ENCODE assay signal across 28 mouse cellular contexts in genomic region chr11:23372490-23372889, GRCm38 (mm10).
"Had no signal": no experiment of that assay in that cellular context is flagged by ENCODE, and none has a peak within 500 bp of the region (broad histone marks: within the 10 kb centered on the region; RNA-seq: fewer than 3 reads in every experiment).

No protein-coding gene starts in this region.

- H3K4me3 ChIP-seq: embryonic facial prominence, embryonic 10.5 days; embryonic facial prominence, embryonic 12.5 days; embryonic facial prominence, embryonic 13.5 days; embryonic facial prominence, embryonic 15.5 days; erythroblast, embryonic 14.5 days; forebrain, embryonic 10.5 days; forebrain, embryonic 12.5 days; forebrain, embryonic 13.5 days; forebrain, embryonic 15.5 days; gastrocnemius, adult 2 months; heart, adult 2 months had no signal

- H3K9me3 ChIP-seq: embryonic facial prominence, embryonic 10.5 days; embryonic facial prominence, embryonic 12.5 days; embryonic facial prominence, embryonic 13.5 days; embryonic facial prominence, embryonic 15.5 days; forebrain, embryonic 10.5 days; forebrain, embryonic 12.5 days; forebrain, embryonic 13.5 days; forebrain, embryonic 15.5 days had no signal

- H3K27ac ChIP-seq: embryonic facial prominence, embryonic 10.5 days; embryonic facial prominence, embryonic 12.5 days; embryonic facial prominence, embryonic 13.5 days; embryonic facial prominence, embryonic 15.5 days; forebrain, embryonic 10.5 days; forebrain, embryonic 12.5 days; forebrain, embryonic 13.5 days; forebrain, embryonic 15.5 days; gastrocnemius, adult 2 months; heart, adult 2 months had no signal

- H3K4me2 ChIP-seq: embryonic facial prominence, embryonic 12.5 days; embryonic facial prominence, embryonic 13.5 days; embryonic facial prominence, embryonic 15.5 days; forebrain, embryonic 12.5 days; forebrain, embryonic 13.5 days; forebrain, embryonic 15.5 days had no signal

- DNase-seq: cerebellum, adult 8-10 months; cerebellum, adult 9-10 months; cerebellum, adult 9-11 months; cerebellum, postnatal 10 days; cerebellum, postnatal 14 days; cerebellum, postnatal 25 days; cerebellum, postnatal 36 days; embryo, embryonic 11 days; forebrain, postnatal 0 days; gastrocnemius, adult 2 months; gastrocnemius, postnatal 10 days; gastrocnemius, postnatal 14 days; gastrocnemius, postnatal 25 days; gastrocnemius, postnatal 36 days; heart, adult 11 months; heart, adult 18-20 months; heart, adult 2 months had no signal

- ATAC-seq: forebrain, embryonic 13.5 days; forebrain, embryonic 14.5 days; forebrain, embryonic 15.5 days; forebrain, embryonic 16.5 days; forebrain, postnatal 0 days had no signal

- H3K27me3 ChIP-seq: embryonic facial prominence, embryonic 12.5 days; embryonic facial prominence, embryonic 13.5 days; embryonic facial prominence, embryonic 15.5 days; forebrain, embryonic 12.5 days; forebrain, embryonic 13.5 days; forebrain, embryonic 15.5 days had no signal

- H3K4me1 ChIP-seq: embryonic facial prominence, embryonic 10.5 days; embryonic facial prominence, embryonic 12.5 days; embryonic facial prominence, embryonic 13.5 days; embryonic facial prominence, embryonic 15.5 days; forebrain, embryonic 10.5 days; forebrain, embryonic 12.5 days; forebrain, embryonic 13.5 days; forebrain, embryonic 15.5 days had no signal

- H3K9ac ChIP-seq: embryonic facial prominence, embryonic 12.5 days; embryonic facial prominence, embryonic 13.5 days; embryonic facial prominence, embryonic 15.5 days; forebrain, embryonic 12.5 days; forebrain, embryonic 13.5 days; forebrain, embryonic 15.5 days; forebrain, postnatal 0 days had no signal
